Mouse (Mus musculus): ENCODE measurements around the gene Plekhg4.

Plekhg4 gene

GRCm38 (mm10) chr8:105349096-105349771 is 23.8 kb upstream of the Plekhg4 start:
- no peak for DNase-seq (ENCODE audit: low read depth)

GRCm38 (mm10) chr8:105350186-105350585 is 22.9 kb upstream of the Plekhg4 start:
- no peak for DNase-seq (ENCODE audit: low read depth)

GRCm38 (mm10) chr8:105353583-105354135 is 19.4 kb upstream of the Plekhg4 start:
- DNase-seq (ENCODE audit: low read depth) = no peak

- DNase-seq (ENCODE audit: low read depth) = no peak
These were observed 18.5 kb upstream of the Plekhg4 start for GRCm38 (mm10) chr8:105354549-105354948.

- no peak for DNase-seq (ENCODE audit: low read depth)
These were observed 17.7 kb upstream of the Plekhg4 start for GRCm38 (mm10) chr8:105355179-105356024.

- DNase-seq (ENCODE audit: low read depth) = no peak
These were observed 16.4 kb upstream of the Plekhg4 start for GRCm38 (mm10) chr8:105356681-105357080.

- DNase-seq (ENCODE audit: low read depth) = no peak
These were observed 13.9 kb upstream of the Plekhg4 start for GRCm38 (mm10) chr8:105359208-105359607.

GRCm38 (mm10) chr8:105359646-105360045 is 13.4 kb upstream of the Plekhg4 start:
- DNase-seq (ENCODE audit: low read depth) = no peak

- DNase-seq (ENCODE audit: low read depth) = no peak
These were observed 11.0 kb upstream of the Plekhg4 start for GRCm38 (mm10) chr8:105361751-105362702.

GRCm38 (mm10) chr8:105367107-105367506 is 6.0 kb upstream of the Plekhg4 start:
- DNase-seq (ENCODE audit: low read depth) = peak; percentile 23

GRCm38 (mm10) chr8:105372473-105372872 is 601 bp upstream of the Plekhg4 start:
- no peak for DNase-seq (ENCODE audit: low read depth)

GRCm38 (mm10) chr8:105374513-105374966 is 1.5 kb downstream of the Plekhg4 start:
- peak; percentile 15 for DNase-seq (ENCODE audit: low read depth)

GRCm38 (mm10) chr8:105378673-105379072 is 5.6 kb downstream of the Plekhg4 start:
- DNase-seq (ENCODE audit: low read depth) = no peak

GRCm38 (mm10) chr8:105380308-105380707 is 7.2 kb downstream of the Plekhg4 start:
- DNase-seq (ENCODE audit: low read depth) = no peak

GRCm38 (mm10) chr8:105384070-105384469 is 11.0 kb downstream of the Plekhg4 start:
- DNase-seq (ENCODE audit: low read depth) = no peak

- no peak for DNase-seq (ENCODE audit: low read depth)
These were observed 14.1 kb downstream of the Plekhg4 start for GRCm38 (mm10) chr8:105387151-105387550.

GRCm38 (mm10) chr8:105389096-105389495 is 16.0 kb downstream of the Plekhg4 start:
- DNase-seq (ENCODE audit: low read depth) = no peak

- no peak for DNase-seq (ENCODE audit: low read depth)
These were observed 20.2 kb downstream of the Plekhg4 start for GRCm38 (mm10) chr8:105393089-105393787.

- DNase-seq (ENCODE audit: low read depth) = no peak
These were observed 20.8 kb downstream of the Plekhg4 start for GRCm38 (mm10) chr8:105393915-105394314.

GRCm38 (mm10) chr8:105397747-105398146 is 24.7 kb downstream of the Plekhg4 start:
- DNase-seq (ENCODE audit: low read depth) = peak; percentile 23

GRCm38 (mm10) chr8:105400016-105400415 is 26.9 kb downstream of the Plekhg4 start:
- no peak for DNase-seq (ENCODE audit: low read depth)
